Mouse (Mus musculus) brain, adult 2 months (tissue): Measurements from ENCODE around the gene Prkab1.

ENCODE experiments used
- DNase-seq: peaks from one replicate; pipeline ENCODE4 v3.0.0; 2011; ENCODE audit warnings: low read depth, low spot score

Prkab1 gene

GRCm38 (mm10) chr5:116018784-116019183, 5.5 kb downstream of the Prkab1 start:
- no peak for DNase-seq

GRCm38 (mm10) chr5:116018196-116018595, 6.1 kb downstream of the Prkab1 start:
- DNase-seq = no peak

- DNase-seq = no peak
Measured at GRCm38 (mm10) chr5:116017391-116017790, 6.9 kb downstream of the Prkab1 start.

GRCm38 (mm10) chr5:116016542-116016941, 7.8 kb downstream of the Prkab1 start:
- DNase-seq = peak; percentile 67

GRCm38 (mm10) chr5:116014237-116014636, 10.1 kb downstream of the Prkab1 start:
- no peak for DNase-seq

- no peak for DNase-seq
Measured at GRCm38 (mm10) chr5:116013821-116014220, 10.5 kb downstream of the Prkab1 start.

- no peak for DNase-seq
Measured at GRCm38 (mm10) chr5:116012503-116012902, 11.8 kb downstream of the Prkab1 start.

- no peak for DNase-seq
Measured at GRCm38 (mm10) chr5:116011700-116012099, 12.6 kb downstream of the Prkab1 start.

GRCm38 (mm10) chr5:116009884-116010627, 14.3 kb downstream of the Prkab1 start:
- no peak for DNase-seq

- DNase-seq = no peak
Measured at GRCm38 (mm10) chr5:116009091-116009851, 15.0 kb downstream of the Prkab1 start.

GRCm38 (mm10) chr5:116007723-116008122, 16.6 kb downstream of the Prkab1 start:
- DNase-seq = no peak

- no peak for DNase-seq
Measured at GRCm38 (mm10) chr5:116006324-116007099, 17.8 kb downstream of the Prkab1 start.

- peak; percentile 86 for DNase-seq
Measured at GRCm38 (mm10) chr5:116004271-116004670, 20.0 kb downstream of the Prkab1 start.

- no peak for DNase-seq
Measured at GRCm38 (mm10) chr5:116003825-116004224, 20.5 kb downstream of the Prkab1 start.

- DNase-seq = no peak
Measured at GRCm38 (mm10) chr5:116003154-116003553, 21.2 kb downstream of the Prkab1 start.

- no peak for DNase-seq
Measured at GRCm38 (mm10) chr5:115997376-115997775, 26.9 kb downstream of the Prkab1 start.

- DNase-seq = no peak
Measured at GRCm38 (mm10) chr5:115994101-115994500, 30.2 kb downstream of the Prkab1 start.

- DNase-seq = peak; percentile 60
Measured at GRCm38 (mm10) chr5:115991717-115992116, 32.6 kb downstream of the Prkab1 start.

GRCm38 (mm10) chr5:115987284-115987683, 37.0 kb downstream of the Prkab1 start:
- peak; percentile 55 for DNase-seq

- no peak for DNase-seq
Measured at GRCm38 (mm10) chr5:115985101-115985500, 39.2 kb downstream of the Prkab1 start.

GRCm38 (mm10) chr5:115984392-115984791, 39.9 kb downstream of the Prkab1 start:
- no peak for DNase-seq
